In genomic region chr6:148397270-148397669, GRCm38 (mm10) we compare ENCODE assay signal across 10 mouse cellular contexts.
"Had no signal": no experiment of that assay in that cellular context is flagged by ENCODE, and none has a peak within 500 bp of the region (broad histone marks: within the 10 kb centered on the region; RNA-seq: fewer than 3 reads in every experiment).

No protein-coding gene starts in this region.

- DNase-seq: kidney, adult 8-10 months; kidney, postnatal 25 days; layer of hippocampus, adult 9-11 months; liver; liver, embryonic 13.5 days; liver, postnatal 0 days; retina, postnatal 1 day; right cerebral cortex, postnatal 14 days; thymus, adult 2 months; thymus, postnatal 25 days had no signal
